Mouse (Mus musculus) heart, adult 18-20 months (tissue): ENCODE measurements at regions not wholly inside any gene's neighbourhood (a gene's known extent, or its start where the extent isn't known, plus 50 kb on each side); places are given as distances from the start of the nearest gene placed in this dataset.
"Not testable (repeated sequence)": the region's sequence is repeated elsewhere in the genome, so short reads cannot be mapped to it uniquely, and the experiment has no call there.

Source experiments
- DNase-seq, 2 experiments: peaks; one replicate each; pipeline ENCODE4 v3.0.0; 2021 to 2022; ENCODE audit warnings: mixed read lengths in 1 of 2

- DNase-seq: no peak
Measured at GRCm38 (mm10) chr12:51294971-51295477, 52.8 kb upstream of the G2e3 start.

GRCm38 (mm10) chr12:51278358-51278757, 69.5 kb upstream of the G2e3 start:
- no peak for DNase-seq

- peak in 1 of 2 experiments; percentile 40 for DNase-seq
Measured at GRCm38 (mm10) chr12:51275818-51276538, 71.9 kb upstream of the G2e3 start.

GRCm38 (mm10) chr12:51273486-51273885, 74.4 kb upstream of the G2e3 start:
- peak in 1 of 2 experiments; percentile 9 for DNase-seq

GRCm38 (mm10) chr12:51242839-51243238, 105.0 kb upstream of the G2e3 start:
- DNase-seq: no peak

GRCm38 (mm10) chr12:51241131-51241781, 106.6 kb upstream of the G2e3 start:
- DNase-seq: no peak

GRCm38 (mm10) chr12:51211691-51212090, 136.2 kb upstream of the G2e3 start:
- no peak for DNase-seq

GRCm38 (mm10) chr12:51196289-51196688, 151.6 kb upstream of the G2e3 start:
- peak in 1 of 2 experiments; percentile 1 for DNase-seq

GRCm38 (mm10) chr12:51195136-51195535, 152.7 kb upstream of the G2e3 start:
- DNase-seq: no peak

GRCm38 (mm10) chr12:51190754-51191153, 157.1 kb upstream of the G2e3 start:
- DNase-seq: no peak

GRCm38 (mm10) chr12:51190186-51190585, 157.7 kb upstream of the G2e3 start:
- DNase-seq: no peak

GRCm38 (mm10) chr12:51188229-51188628, 159.6 kb upstream of the G2e3 start:
- DNase-seq: peak in 1 of 2 experiments; percentile 9

- DNase-seq: no peak
Measured at GRCm38 (mm10) chr12:51187726-51188125, 160.1 kb upstream of the G2e3 start.

GRCm38 (mm10) chr12:51185751-51186150, 162.1 kb upstream of the G2e3 start:
- DNase-seq: no peak

GRCm38 (mm10) chr12:51174906-51175756, 172.7 kb upstream of the G2e3 start:
- DNase-seq: no peak

- no peak for DNase-seq
Measured at GRCm38 (mm10) chr12:51165186-51165585, 182.7 kb upstream of the G2e3 start.

GRCm38 (mm10) chr12:51160995-51161394, 186.9 kb upstream of the G2e3 start:
- no peak for DNase-seq

GRCm38 (mm10) chr12:51160122-51160521, 187.7 kb upstream of the G2e3 start:
- DNase-seq: no peak

- no peak for DNase-seq
Measured at GRCm38 (mm10) chr12:51147963-51148362, 199.9 kb upstream of the G2e3 start.

- DNase-seq: no peak
Measured at GRCm38 (mm10) chr12:51143840-51144239, 204.0 kb upstream of the G2e3 start.

- DNase-seq: no peak
Measured at GRCm38 (mm10) chr12:51143196-51143595, 204.7 kb upstream of the G2e3 start.

GRCm38 (mm10) chr12:51133676-51134075, 214.2 kb upstream of the G2e3 start:
- DNase-seq: not testable (repeated sequence)

GRCm38 (mm10) chr12:51128274-51128673, 219.6 kb upstream of the G2e3 start:
- no peak for DNase-seq
